Mouse (Mus musculus): Measurements from ENCODE around the gene Zzz3. TPM values are rescaled to one million over a fixed set of nuclear protein-coding genes. Genes with fewer than 3 reads are reported as not detected.

The Zzz3 gene
- polyA plus RNA-seq, 1 experiment from 2014 or later, result 22.8 TPM

DNA sequence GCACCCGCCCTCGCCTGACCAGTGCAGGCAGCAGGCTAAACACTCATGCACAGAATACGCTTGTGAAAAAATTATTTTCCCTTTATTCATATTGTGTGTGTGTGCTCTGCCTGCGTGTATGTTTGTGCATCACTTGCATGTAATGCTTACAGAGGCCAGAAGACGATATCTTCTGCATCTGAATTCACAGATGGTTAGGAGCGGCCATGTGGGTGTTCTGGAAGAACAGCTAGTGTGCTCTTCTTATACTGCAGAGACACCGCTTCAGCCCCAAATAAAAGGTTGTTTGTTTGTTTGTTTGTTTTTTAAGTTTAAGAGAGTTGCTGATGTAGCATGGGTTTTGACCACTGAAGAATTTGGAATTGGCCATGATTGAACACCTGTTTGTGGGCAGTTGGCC is 10.1 kb downstream of the Zzz3 start:
- DNase-seq (ENCODE audit: low spot score), result no peak
- ATAC-seq (ENCODE audit: low FRiP score, low TSS enrichment), result no peak

DNA sequence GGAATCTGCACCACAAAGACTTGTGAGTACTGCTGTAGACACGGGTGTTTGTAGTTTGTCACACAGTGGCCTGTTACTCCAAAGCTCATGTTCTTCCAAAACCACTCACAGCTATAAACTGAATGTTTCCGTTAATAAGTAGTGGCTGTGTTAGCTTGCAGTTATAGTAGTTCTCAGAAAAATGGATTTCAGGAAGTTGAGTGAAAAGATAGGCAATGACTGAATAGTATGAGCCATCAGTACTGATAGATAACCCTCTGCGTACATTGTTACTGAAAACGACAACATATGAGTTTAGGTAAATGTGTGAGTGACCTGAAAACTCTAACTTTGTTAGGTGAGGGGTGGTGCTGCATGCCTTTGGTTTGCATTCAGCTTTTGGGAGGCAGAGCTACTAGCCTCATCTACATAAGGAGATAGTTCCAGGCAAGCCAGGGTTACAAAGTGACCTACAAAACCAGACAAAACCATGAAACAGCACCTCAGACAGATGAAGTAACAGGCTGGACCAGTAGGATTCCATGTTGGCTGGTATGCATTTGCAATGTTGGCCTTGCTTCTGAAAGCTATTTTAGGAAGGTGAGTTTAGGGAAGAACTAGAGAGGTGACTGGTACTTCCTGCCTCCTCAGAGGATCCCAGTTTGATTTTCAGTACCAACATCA is 10.8 kb downstream of the Zzz3 start:
- Histone ChIP-seq H3K4me2 (replicated peaks; ENCODE audit: low read depth) (no peak overlapping the region), H3K4me3 (ENCODE audit: low read depth, low read length) (no peak overlapping the region), H3K4me1 (replicated peaks; ENCODE audit: control insufficient read depth, insufficient read depth) (no peaks in the 10 kb centered on the region), H3K36me3 (ENCODE audit: control insufficient read depth, insufficient read depth, low read length) (no peaks in the 10 kb centered on the region), H3K27me3 (ENCODE audit: control insufficient read depth, insufficient read depth, low read length) (no peaks in the 10 kb centered on the region), H3K9ac (ENCODE audit: low read length) (no peak overlapping the region), H3K9me3 (ENCODE audit: control insufficient read depth, low read length) (no peaks in the 10 kb centered on the region), H3K27ac (replicated peaks) (no peak overlapping the region)
- DNase-seq (ENCODE audit: low spot score), result no peak
- 56% methylated on average over 4 of the region's 4 CpGs for WGBS
- no peak for ATAC-seq (ENCODE audit: low FRiP score, low TSS enrichment)
- no peak for TF ChIP-seq CTCF (IDR thresholded peaks at IDR 0.05; ENCODE audit: low read depth)
- no peak for TF ChIP-seq EP300 (optimal IDR thresholded peaks at IDR 0.05)

More for the DNA sequence above, 10.1 kb downstream of the Zzz3 start:
- H3K9ac ChIP-seq (ENCODE audit: low read length), result no peak overlapping the region
- 84% methylated on average over 7 of the region's 7 CpGs for WGBS
- H3K4me3 ChIP-seq (ENCODE audit: low read depth, low read length), result no peak overlapping the region
- no peak overlapping the region for H3K27ac ChIP-seq (replicated peaks)
- no peak for TF ChIP-seq EP300 (optimal IDR thresholded peaks at IDR 0.05)
- TF ChIP-seq CTCF (IDR thresholded peaks at IDR 0.05; ENCODE audit: low read depth), result no peak
- no peak overlapping the region for H3K4me2 ChIP-seq (replicated peaks; ENCODE audit: low read depth)
- no peaks in the 10 kb centered on the region for H3K27me3 ChIP-seq (ENCODE audit: control insufficient read depth, insufficient read depth, low read length)
- no peaks in the 10 kb centered on the region for H3K4me1 ChIP-seq (replicated peaks; ENCODE audit: control insufficient read depth, insufficient read depth)
- no peaks in the 10 kb centered on the region for H3K36me3 ChIP-seq (ENCODE audit: control insufficient read depth, insufficient read depth, low read length)
- no peaks in the 10 kb centered on the region for H3K9me3 ChIP-seq (ENCODE audit: control insufficient read depth, low read length)

DNA sequence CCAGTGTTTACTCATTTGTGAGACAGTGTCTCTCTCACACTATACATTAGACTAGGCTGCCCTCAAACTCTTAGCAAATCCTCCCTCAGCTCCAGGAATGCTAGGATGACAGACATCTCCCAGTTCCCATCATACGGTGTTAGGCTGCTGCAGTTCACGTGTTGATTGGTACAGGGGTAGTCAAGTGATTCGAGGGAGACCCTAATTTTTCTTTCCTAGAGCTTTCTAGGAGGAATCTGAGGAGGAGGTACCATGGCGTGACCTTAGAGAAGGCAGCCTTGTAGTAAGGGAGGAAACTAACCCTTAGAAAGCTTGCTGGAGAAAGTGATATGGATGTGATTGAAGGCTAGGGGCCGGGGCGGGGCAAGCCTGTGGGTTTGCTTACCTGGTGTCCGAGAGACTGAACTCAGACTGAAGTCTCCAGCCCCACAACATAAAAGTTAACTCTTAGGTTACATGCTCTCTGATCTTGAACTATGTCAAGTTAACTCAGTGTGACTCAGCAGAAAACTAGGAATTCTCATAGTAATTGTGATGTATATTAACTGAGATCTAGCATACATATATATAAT is 15.8 kb downstream of the Zzz3 start:
- H3K27ac ChIP-seq (replicated peaks), result no peak overlapping the region
- TF ChIP-seq CTCF (IDR thresholded peaks at IDR 0.05; ENCODE audit: low read depth) (no peak), EP300 (optimal IDR thresholded peaks at IDR 0.05) (no peak)
- 63% methylated on average over 7 of the region's 7 CpGs for WGBS
- DNase-seq (ENCODE audit: low spot score), result peak; percentile 32
- ATAC-seq (ENCODE audit: low FRiP score, low TSS enrichment), result peak; percentile 53; the same call in 1 of the 2 replicates
- no peaks in the 10 kb centered on the region for H3K9me3 ChIP-seq (ENCODE audit: control insufficient read depth, low read length)
- no peak overlapping the region for H3K9ac ChIP-seq (ENCODE audit: low read length)
- H3K27me3 ChIP-seq (ENCODE audit: control insufficient read depth, insufficient read depth, low read length), result no peaks in the 10 kb centered on the region
- no peak overlapping the region for H3K4me2 ChIP-seq (replicated peaks; ENCODE audit: low read depth)
- no peaks in the 10 kb centered on the region for H3K4me1 ChIP-seq (replicated peaks; ENCODE audit: control insufficient read depth, insufficient read depth)
- H3K4me3 ChIP-seq (ENCODE audit: low read depth, low read length), result no peak overlapping the region
- H3K36me3 ChIP-seq (ENCODE audit: control insufficient read depth, insufficient read depth, low read length), result no peaks in the 10 kb centered on the region

DNA sequence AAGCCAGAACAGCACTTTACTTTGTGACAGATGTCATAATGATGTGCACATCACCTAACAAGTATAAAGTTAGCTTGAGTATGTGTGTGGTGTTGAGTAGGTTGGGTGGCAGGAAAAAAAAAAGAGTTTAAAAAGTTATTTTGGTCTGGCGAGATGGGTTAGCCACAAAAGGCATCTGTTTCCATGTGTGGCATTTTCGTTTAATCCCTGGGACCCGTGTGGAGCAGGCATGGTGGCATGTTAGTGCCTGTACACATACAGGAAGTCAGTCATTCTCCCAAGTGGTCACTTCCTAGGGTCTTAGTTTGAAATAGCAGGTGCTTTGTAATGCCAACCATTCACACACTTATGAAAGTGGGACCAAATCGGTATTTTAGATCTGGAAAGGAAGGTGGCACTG is 17.1 kb downstream of the Zzz3 start:
- no peak for TF ChIP-seq CTCF (IDR thresholded peaks at IDR 0.05; ENCODE audit: low read depth)
- TF ChIP-seq EP300 (optimal IDR thresholded peaks at IDR 0.05), result no peak
- 70% methylated on average over 4 of the region's 4 CpGs for WGBS
- DNase-seq (ENCODE audit: low spot score), result no peak
- Histone ChIP-seq H3K9ac (ENCODE audit: low read length) (no peak overlapping the region), H3K27me3 (ENCODE audit: control insufficient read depth, insufficient read depth, low read length) (no peaks in the 10 kb centered on the region), H3K4me3 (ENCODE audit: low read depth, low read length) (no peak overlapping the region), H3K9me3 (ENCODE audit: control insufficient read depth, low read length) (no peaks in the 10 kb centered on the region), H3K27ac (replicated peaks) (no peak overlapping the region), H3K4me1 (replicated peaks; ENCODE audit: control insufficient read depth, insufficient read depth) (no peaks in the 10 kb centered on the region), H3K4me2 (replicated peaks; ENCODE audit: low read depth) (no peak overlapping the region), H3K36me3 (ENCODE audit: control insufficient read depth, insufficient read depth, low read length) (no peaks in the 10 kb centered on the region)
- ATAC-seq (ENCODE audit: low FRiP score, low TSS enrichment), result no peak

DNA sequence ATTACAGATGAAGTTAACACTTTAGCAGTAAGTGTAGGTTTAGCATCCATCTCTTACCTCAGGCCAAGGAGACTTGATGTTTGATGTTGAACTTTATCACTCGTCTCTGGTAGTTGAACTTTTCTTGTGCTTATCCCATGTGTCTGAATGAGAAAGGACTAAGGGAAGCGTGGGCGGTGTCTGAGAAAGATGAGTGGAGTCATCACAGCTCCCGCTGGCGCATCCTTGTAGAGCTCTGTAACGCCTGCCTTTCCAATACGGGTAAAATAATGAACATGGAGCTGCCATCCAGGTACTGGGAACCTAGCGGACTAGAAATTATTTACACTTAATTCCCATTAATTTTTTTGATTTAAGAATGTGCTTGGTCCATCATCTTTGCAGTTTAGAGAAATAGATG is 33.7 kb downstream of the Zzz3 start:
- Histone ChIP-seq H3K4me3 (ENCODE audit: low read depth, low read length) (no peak overlapping the region), H3K9ac (ENCODE audit: low read length) (no peak overlapping the region), H3K4me2 (replicated peaks; ENCODE audit: low read depth) (no peak overlapping the region), H3K36me3 (ENCODE audit: control insufficient read depth, insufficient read depth, low read length) (peaks cover 15% of the 10 kb centered on the region), H3K27me3 (ENCODE audit: control insufficient read depth, insufficient read depth, low read length) (no peaks in the 10 kb centered on the region), H3K27ac (replicated peaks) (no peak overlapping the region), H3K9me3 (ENCODE audit: control insufficient read depth, low read length) (no peaks in the 10 kb centered on the region), H3K4me1 (replicated peaks; ENCODE audit: control insufficient read depth, insufficient read depth) (no peaks in the 10 kb centered on the region)
- no peak for TF ChIP-seq EP300 (optimal IDR thresholded peaks at IDR 0.05)
- no peak for TF ChIP-seq CTCF (IDR thresholded peaks at IDR 0.05; ENCODE audit: low read depth)
- 91% methylated on average over 8 of the region's 8 CpGs for WGBS
- DNase-seq (ENCODE audit: low spot score), result no peak
- no peak for ATAC-seq (ENCODE audit: low FRiP score, low TSS enrichment)

DNA sequence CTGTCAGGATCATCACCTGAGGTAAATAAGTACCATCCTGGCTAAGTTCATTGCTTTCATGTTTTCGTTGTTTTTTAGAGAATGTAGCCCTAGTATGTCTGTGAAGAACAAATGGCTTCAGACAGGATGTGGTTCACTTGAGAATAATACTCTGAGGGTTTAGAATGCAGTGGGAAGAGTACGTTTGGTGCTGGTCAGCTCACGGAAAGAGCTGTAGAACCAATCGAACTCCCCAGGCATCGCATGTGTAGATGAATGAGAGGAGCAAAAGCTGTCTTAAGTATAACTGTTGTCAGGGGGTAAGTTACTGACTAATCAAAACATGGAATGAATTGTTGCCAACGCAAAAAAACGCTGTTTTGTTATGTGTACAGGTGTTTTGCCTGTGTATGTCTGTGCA is 37.4 kb downstream of the Zzz3 start:
- Histone ChIP-seq H3K36me3 (ENCODE audit: control insufficient read depth, insufficient read depth, low read length) (peaks cover 10% of the 10 kb centered on the region), H3K27me3 (ENCODE audit: control insufficient read depth, insufficient read depth, low read length) (no peaks in the 10 kb centered on the region), H3K9me3 (ENCODE audit: control insufficient read depth, low read length) (no peaks in the 10 kb centered on the region), H3K4me3 (ENCODE audit: low read depth, low read length) (no peak overlapping the region), H3K4me1 (replicated peaks; ENCODE audit: control insufficient read depth, insufficient read depth) (no peaks in the 10 kb centered on the region), H3K4me2 (replicated peaks; ENCODE audit: low read depth) (no peak overlapping the region), H3K9ac (ENCODE audit: low read length) (no peak overlapping the region), H3K27ac (replicated peaks) (no peak overlapping the region)
- DNase-seq (ENCODE audit: low spot score), result no peak
- no peak for ATAC-seq (ENCODE audit: low FRiP score, low TSS enrichment)
- TF ChIP-seq EP300 (optimal IDR thresholded peaks at IDR 0.05), result no peak
- no peak for TF ChIP-seq CTCF (IDR thresholded peaks at IDR 0.05; ENCODE audit: low read depth)
- 94% methylated on average over 7 of the region's 7 CpGs for WGBS
